Mouse (Mus musculus): ENCODE measurements at regions not wholly inside any gene's neighbourhood (a gene's known extent, or its start where the extent isn't known, plus 50 kb on each side); places are given as distances from the start of the nearest gene placed in this dataset.

DNA sequence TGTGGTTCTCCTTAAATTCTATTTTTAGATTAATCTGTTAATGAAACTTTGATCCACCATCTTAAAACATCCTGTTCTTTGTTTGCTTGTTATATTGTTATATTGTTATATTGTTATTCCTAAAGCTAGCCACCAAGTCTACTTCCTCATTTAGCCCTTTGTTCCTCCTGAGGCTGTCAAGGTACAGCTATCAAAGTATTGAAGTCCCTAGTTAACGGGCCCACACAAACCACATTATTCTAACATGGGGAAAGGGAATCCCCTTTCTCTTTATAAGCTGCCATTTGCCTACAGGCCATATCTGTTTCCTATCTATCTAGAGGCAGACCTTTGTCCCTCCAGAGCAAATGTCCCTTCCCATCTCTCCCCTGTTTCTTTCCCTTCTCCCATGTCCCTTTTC lies 317.0 kb downstream of the Prr30 start:
- DNase-seq (ENCODE audit: low spot score) = no peak

DNA sequence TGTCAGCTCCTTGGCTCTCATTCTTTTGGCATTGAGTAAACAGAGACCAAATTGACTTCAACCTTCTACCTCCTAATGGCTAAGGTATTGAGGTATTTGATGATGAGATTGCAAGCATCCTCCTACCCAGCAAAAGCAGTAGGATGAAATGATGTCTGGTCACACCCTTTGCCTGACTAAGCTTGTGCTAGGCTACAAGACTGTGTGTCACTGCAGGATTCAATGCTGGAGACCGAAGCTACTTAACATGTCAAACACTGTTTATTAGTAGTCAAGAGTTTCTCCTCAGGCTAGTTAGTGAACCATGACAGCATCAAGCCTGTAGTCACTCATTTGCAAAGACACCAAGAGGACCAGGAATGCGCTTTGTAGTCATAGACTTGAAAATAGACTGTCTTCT lies 320.0 kb downstream of the Prr30 start:
- no peak for DNase-seq (ENCODE audit: low spot score)

DNA sequence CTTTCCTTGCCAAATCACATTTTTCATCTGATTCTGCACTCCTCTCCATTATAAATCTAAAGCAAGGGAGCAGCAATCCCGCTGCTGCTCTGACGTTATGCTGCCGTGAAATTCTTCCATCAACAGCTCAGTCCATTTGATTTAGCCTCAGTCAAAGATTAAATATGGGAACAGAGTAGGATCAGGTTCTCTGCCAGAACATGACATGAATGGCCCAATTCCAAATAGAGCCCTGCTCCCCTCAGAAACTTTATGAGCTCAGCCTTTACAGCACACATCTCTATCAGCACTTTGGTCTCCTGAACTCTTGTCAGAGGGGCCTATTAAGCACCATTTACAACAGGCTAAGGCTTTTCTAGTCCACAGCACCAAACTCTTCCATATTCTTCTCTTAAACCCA lies 332.3 kb downstream of the Prr30 start:
- DNase-seq (ENCODE audit: low spot score) = no peak

DNA sequence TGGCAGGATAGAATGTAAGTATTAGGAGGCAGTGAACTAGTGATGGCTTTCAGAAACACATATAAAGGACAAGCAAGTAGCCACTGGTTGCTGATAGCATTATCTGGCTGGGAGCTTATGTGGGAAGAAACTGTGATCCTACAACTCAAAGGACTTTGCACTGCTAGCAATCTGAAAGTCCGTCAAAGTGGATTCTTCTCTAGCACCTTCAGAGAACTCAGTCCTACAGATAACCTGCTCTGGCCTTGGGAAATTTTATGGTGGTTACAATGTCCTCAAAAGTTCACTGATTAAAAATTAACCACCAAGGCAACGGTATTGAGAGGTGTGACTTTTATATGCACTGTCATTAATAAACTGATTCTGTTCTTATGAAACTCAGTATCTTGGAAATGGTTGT lies 335.3 kb downstream of the Prr30 start:
- no peak for DNase-seq (ENCODE audit: low spot score)

DNA sequence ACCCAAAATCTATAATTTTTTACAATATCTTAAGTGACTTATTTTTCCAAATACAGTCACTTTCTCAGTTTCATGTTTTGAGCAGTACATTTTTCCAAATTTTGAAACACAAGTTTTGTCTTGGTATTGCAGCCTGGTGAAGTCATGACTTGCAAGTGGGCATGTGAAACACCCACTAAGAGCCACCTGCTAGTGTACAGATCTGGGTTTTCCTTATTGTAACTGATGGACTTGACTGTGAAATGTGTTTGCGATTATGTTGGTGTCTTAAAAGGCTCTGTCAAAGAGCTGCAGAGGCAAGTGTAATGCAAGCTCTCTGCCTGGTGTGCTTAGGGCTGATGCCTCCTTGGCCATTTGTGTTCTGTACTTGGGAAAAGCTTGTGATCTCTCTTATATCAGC lies 336.0 kb downstream of the Prr30 start:
- DNase-seq (ENCODE audit: low spot score) = no peak

DNA sequence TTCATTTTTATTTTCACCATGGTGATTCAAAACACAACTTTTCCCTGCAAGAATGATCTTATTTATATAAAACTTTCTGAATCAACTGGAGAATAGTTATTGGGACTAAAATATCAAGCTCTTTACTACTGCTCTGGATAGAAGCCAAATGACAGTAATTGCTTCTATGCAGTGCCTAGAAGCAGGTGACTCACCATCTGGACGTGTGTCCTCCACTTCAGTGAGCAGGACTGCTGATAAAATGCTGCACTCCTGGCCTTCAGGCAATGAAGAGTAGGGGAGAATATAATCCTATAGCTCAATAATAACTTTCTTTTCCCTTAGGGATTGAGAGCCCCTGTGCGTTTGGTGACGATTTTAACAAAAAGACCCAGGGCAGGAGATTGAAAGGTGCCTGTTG lies 357.3 kb downstream of the Prr30 start:
- no peak for DNase-seq (ENCODE audit: low spot score)
